Mouse (Mus musculus): ENCODE results near the gene Acta2. TPM values are rescaled to one million over a fixed set of nuclear protein-coding genes. Genes with fewer than 3 reads are reported as not detected.

The Acta2 gene
- polyA plus RNA-seq, 1 experiment from 2014 or later, result 2,414 TPM

DNA sequence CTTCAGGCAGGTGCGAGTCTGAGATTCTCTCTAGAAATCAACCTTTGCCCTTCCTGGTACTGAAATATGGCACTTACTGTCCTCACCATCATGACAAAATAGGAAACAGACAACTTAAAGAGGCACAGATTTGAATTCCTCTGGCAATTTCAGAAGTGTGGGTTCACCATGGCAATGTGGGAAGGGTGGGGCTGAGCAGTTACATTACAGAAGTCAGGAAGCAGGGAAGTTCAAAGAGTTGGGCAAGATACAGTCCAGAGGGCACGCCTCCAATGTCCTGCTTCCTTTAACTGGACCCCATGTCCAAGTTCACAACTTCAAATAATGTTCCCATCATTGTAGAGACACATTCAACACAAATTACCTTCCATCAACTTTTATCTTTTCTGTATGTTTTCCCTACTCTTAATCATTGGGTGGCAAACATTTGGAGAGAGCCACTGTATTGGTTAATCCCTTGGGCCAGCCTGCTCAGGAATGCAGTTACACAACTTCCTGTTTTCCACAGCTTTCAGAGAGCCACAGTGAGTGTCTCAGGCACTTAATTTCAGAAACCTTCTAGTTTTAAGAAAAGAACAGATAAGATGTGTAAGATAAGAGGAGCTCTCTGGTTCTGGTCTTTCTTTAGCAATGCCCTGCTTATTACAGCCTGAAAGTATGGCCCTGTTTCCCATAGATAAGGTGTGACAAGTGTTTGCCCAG, 7.0 kb upstream of the Acta2 start:
- Histone ChIP-seq H3K36me3 (ENCODE audit: control insufficient read depth, insufficient read depth, low read length) (no peaks in the 10 kb centered on the region), H3K9ac (replicated peaks; ENCODE audit: low read depth, low read length) (no peak overlapping the region), H3K4me1 (ENCODE audit: control insufficient read depth, insufficient read depth, low read length) (no peaks in the 10 kb centered on the region), H3K4me3 (ENCODE audit: low read depth, low read length) (no peak overlapping the region), H3K9me3 (ENCODE audit: control insufficient read depth, low read depth, low read length) (no peaks in the 10 kb centered on the region), H3K27me3 (ENCODE audit: control insufficient read depth, insufficient read depth, low read length) (no peaks in the 10 kb centered on the region), H3K4me2 (replicated peaks; ENCODE audit: low read depth, low read length) (no peak overlapping the region), H3K27ac (ENCODE audit: low read length) (no peak overlapping the region)
- 87% methylated on average over 2 of the region's 2 CpGs for WGBS
- ATAC-seq (ENCODE audit: insufficient number of reproducible peaks, insufficient read depth, low FRiP score, low read depth), result no peak

DNA sequence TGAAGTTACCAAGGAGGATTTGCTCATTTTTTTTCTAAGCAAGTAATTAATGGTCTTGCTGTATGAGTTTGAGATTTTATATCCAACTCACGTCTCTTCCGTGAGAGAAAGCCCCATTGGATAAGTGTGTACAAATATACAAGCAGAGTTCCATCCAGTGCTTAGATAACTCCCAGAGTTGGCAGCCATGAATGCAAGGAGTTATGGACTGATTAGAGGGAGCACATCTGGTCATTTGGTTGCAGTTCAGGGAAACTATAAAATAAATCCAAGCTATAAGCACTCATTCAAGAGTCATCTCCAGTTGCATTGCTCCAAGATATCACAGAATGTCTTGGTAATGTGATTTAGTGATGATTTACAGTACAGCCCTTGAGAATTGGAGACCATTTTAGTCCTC, 1.5 kb upstream of the Acta2 start:
- WGBS, result 69% methylated on average over 2 of the region's 2 CpGs
- H3K27ac ChIP-seq (ENCODE audit: low read length), result no peak overlapping the region
- no peak for ATAC-seq (ENCODE audit: insufficient number of reproducible peaks, insufficient read depth, low FRiP score, low read depth)

DNA sequence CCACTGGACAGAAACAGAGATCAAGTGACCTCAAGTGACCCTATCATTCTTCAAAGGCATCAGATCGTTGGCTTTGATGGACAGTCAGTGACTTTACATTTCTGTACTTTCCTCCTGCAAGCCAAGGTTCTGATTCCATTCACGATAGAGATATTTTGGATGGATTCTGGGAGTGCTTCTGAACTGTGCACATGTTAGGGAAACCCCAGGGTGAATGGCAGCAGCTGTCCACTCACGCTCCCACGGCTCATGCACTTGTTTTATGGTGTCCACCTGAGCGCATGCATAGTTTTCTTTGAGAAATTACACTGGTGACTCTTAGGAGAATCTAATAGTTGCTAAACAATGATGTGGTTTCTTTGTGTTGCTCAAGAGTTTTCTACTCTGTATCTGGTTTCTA, 759 bp upstream of the Acta2 start:
- Histone ChIP-seq H3K27me3 (ENCODE audit: control insufficient read depth, insufficient read depth, low read length) (no peaks in the 10 kb centered on the region), H3K36me3 (ENCODE audit: control insufficient read depth, insufficient read depth, low read length) (no peaks in the 10 kb centered on the region), H3K4me2 (replicated peaks; ENCODE audit: low read depth, low read length) (peak overlapping the region; percentile 5; the same call in 1 of the 2 replicates), H3K4me3 (ENCODE audit: low read depth, low read length) (no peak overlapping the region), H3K4me1 (ENCODE audit: control insufficient read depth, insufficient read depth, low read length) (no peaks in the 10 kb centered on the region), H3K27ac (ENCODE audit: low read length) (peak overlapping the region; percentile 85; the same call in 1 of the 2 replicates), H3K9ac (replicated peaks; ENCODE audit: low read depth, low read length) (no peak overlapping the region), H3K9me3 (ENCODE audit: control insufficient read depth, low read depth, low read length) (no peaks in the 10 kb centered on the region)
- WGBS, result 73% methylated on average over 5 of the region's 5 CpGs
- no peak for ATAC-seq (ENCODE audit: insufficient number of reproducible peaks, insufficient read depth, low FRiP score, low read depth)

More for the DNA sequence above, 1.5 kb upstream of the Acta2 start:
- Histone ChIP-seq H3K9ac (replicated peaks; ENCODE audit: low read depth, low read length) (no peak overlapping the region), H3K4me3 (ENCODE audit: low read depth, low read length) (no peak overlapping the region), H3K9me3 (ENCODE audit: control insufficient read depth, low read depth, low read length) (no peaks in the 10 kb centered on the region), H3K4me1 (ENCODE audit: control insufficient read depth, insufficient read depth, low read length) (no peaks in the 10 kb centered on the region), H3K4me2 (replicated peaks; ENCODE audit: low read depth, low read length) (no peak overlapping the region), H3K36me3 (ENCODE audit: control insufficient read depth, insufficient read depth, low read length) (no peaks in the 10 kb centered on the region), H3K27me3 (ENCODE audit: control insufficient read depth, insufficient read depth, low read length) (no peaks in the 10 kb centered on the region)

DNA sequence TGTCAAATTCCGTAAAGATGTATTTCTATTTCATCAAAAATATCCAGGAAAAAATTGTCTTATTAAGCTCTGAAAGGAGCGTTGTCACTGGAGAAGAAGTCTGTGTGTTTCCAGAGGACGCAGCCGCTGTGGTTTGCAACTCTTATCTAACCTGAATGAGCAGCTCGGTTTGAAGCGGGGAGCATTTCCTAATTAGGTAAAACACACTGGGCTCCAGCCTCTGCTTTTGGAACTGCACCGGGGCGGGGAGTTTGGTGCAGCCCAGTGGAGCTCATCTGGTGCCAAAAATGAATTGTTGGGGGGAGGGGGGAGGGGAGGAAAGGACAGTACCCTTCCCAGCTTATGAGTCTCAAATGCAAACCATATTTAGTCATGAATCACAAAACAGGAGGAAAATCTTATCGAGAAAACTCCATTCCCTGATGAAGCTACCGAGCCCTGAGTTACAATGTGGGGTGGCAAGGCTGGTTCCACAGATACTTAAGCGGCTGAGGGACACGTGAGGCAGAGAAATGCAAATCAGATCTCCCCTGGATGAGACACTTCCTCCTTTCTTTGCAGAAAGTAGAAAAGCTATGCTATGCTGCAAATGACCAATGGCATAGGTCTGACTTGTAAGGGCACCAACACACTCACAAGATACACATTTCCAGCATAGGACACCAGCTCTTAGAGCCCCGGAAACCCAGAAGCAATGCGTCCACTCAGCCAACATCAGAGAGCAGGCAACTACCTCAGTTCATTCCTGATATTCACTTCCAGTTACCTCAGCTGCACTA, 1.1 kb downstream of the Acta2 start:
- no peaks in the 10 kb centered on the region for H3K4me1 ChIP-seq (ENCODE audit: control insufficient read depth, insufficient read depth, low read length)
- H3K9me3 ChIP-seq (ENCODE audit: control insufficient read depth, low read depth, low read length), result no peaks in the 10 kb centered on the region
- no peaks in the 10 kb centered on the region for H3K36me3 ChIP-seq (ENCODE audit: control insufficient read depth, insufficient read depth, low read length)
- peak overlapping the region; percentile 43 for H3K9ac ChIP-seq (replicated peaks; ENCODE audit: low read depth, low read length)
- ATAC-seq (ENCODE audit: insufficient number of reproducible peaks, insufficient read depth, low FRiP score, low read depth), result no peak; the same call in 1 of the 2 replicates
- peak overlapping the region; percentile 85 for H3K27ac ChIP-seq (ENCODE audit: low read length)
- WGBS, result 29% methylated on average over 14 of the region's 14 CpGs
- peak overlapping the region; percentile 27 for H3K4me3 ChIP-seq (ENCODE audit: low read depth, low read length)
- H3K27me3 ChIP-seq (ENCODE audit: control insufficient read depth, insufficient read depth, low read length), result no peaks in the 10 kb centered on the region
- H3K4me2 ChIP-seq (replicated peaks; ENCODE audit: low read depth, low read length), result peak overlapping the region; percentile 17

DNA sequence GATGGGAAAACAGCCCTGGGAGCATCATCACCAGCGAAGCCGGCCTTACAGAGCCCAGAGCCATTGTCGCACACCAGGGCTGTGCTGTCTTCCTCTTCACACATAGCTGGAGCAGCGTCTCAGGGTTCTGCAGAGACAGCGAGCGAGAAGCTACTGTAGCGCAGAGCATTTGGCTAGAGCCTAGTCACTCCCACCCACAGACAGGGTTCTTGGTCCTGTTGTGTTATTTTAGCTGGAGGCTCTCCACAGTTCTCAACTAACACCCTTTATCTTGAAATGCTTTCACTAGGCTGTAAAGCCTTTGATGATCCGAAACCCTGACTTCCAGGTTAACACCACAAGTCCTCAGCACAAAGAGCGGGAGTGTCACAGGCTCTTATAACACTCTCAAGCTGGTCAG, 2.9 kb downstream of the Acta2 start:
- 66% methylated on average over 9 of the region's 9 CpGs for WGBS
- Histone ChIP-seq H3K9ac (replicated peaks; ENCODE audit: low read depth, low read length) (no peak overlapping the region), H3K27ac (ENCODE audit: low read length) (peak overlapping the region; percentile 39; the same call in 1 of the 2 replicates), H3K4me2 (replicated peaks; ENCODE audit: low read depth, low read length) (peak overlapping the region; percentile 31; the same call in 1 of the 2 replicates), H3K4me3 (ENCODE audit: low read depth, low read length) (peak overlapping the region; percentile 27), H3K36me3 (ENCODE audit: control insufficient read depth, insufficient read depth, low read length) (no peaks in the 10 kb centered on the region), H3K9me3 (ENCODE audit: control insufficient read depth, low read depth, low read length) (no peaks in the 10 kb centered on the region), H3K4me1 (ENCODE audit: control insufficient read depth, insufficient read depth, low read length) (no peaks in the 10 kb centered on the region), H3K27me3 (ENCODE audit: control insufficient read depth, insufficient read depth, low read length) (no peaks in the 10 kb centered on the region)
- no peak for ATAC-seq (ENCODE audit: insufficient number of reproducible peaks, insufficient read depth, low FRiP score, low read depth)

DNA sequence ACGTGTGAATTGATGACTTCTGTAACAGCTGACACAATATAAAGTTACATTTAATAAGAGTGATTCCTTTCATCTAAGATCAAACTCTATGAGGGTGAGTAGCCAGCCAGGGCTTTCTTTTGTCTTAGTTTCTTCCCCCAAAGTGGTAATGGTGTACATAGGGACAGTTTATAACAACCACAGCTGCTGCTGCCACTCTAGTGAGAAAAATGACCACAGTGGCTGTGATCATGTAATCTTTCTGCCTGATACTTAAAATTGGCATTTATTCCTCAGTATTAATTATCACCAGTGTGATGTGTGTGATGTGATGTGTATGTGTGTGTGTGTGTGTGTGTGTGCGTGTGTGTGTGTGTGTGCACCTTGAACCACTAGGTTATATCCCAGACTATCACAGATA, 3.5 kb downstream of the Acta2 start:
- Histone ChIP-seq H3K9me3 (ENCODE audit: control insufficient read depth, low read depth, low read length) (no peaks in the 10 kb centered on the region), H3K4me1 (ENCODE audit: control insufficient read depth, insufficient read depth, low read length) (no peaks in the 10 kb centered on the region), H3K4me3 (ENCODE audit: low read depth, low read length) (peak overlapping the region; percentile 27; the same call in 1 of the 2 replicates), H3K4me2 (replicated peaks; ENCODE audit: low read depth, low read length) (peak overlapping the region; percentile 31), H3K36me3 (ENCODE audit: control insufficient read depth, insufficient read depth, low read length) (no peaks in the 10 kb centered on the region), H3K9ac (replicated peaks; ENCODE audit: low read depth, low read length) (no peak overlapping the region), H3K27ac (ENCODE audit: low read length) (no peak overlapping the region), H3K27me3 (ENCODE audit: control insufficient read depth, insufficient read depth, low read length) (no peaks in the 10 kb centered on the region)
- 69% methylated on average over 2 of the region's 2 CpGs for WGBS
- no peak for ATAC-seq (ENCODE audit: insufficient number of reproducible peaks, insufficient read depth, low FRiP score, low read depth)

DNA sequence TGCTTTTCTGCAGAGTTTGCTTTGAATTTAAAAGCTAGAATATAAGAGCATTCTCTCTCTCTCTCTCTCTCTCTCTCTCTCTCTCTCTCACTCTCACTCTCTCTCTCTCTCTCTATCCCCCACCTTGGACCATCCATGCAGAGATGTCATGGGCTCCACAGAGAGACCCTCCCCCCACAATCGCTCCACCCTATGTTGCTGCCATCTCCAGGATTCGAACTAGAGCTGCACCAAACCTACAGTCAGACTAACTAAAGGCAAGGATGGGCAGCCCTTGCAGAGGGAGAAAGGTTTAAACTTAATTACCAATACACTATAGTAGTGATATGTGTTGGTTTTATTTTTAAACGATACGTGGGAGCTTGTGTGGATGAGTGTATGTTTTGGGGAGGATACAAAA, 4.8 kb downstream of the Acta2 start:
- no peak for ATAC-seq (ENCODE audit: insufficient number of reproducible peaks, insufficient read depth, low FRiP score, low read depth)
- no peak overlapping the region for H3K4me2 ChIP-seq (replicated peaks; ENCODE audit: low read depth, low read length)
- H3K4me3 ChIP-seq (ENCODE audit: low read depth, low read length), result no peak overlapping the region
- no peaks in the 10 kb centered on the region for H3K9me3 ChIP-seq (ENCODE audit: control insufficient read depth, low read depth, low read length)
- no peaks in the 10 kb centered on the region for H3K36me3 ChIP-seq (ENCODE audit: control insufficient read depth, insufficient read depth, low read length)
- 85% methylated on average over 4 of the region's 4 CpGs for WGBS
- no peaks in the 10 kb centered on the region for H3K27me3 ChIP-seq (ENCODE audit: control insufficient read depth, insufficient read depth, low read length)
- H3K9ac ChIP-seq (replicated peaks; ENCODE audit: low read depth, low read length), result no peak overlapping the region
- H3K27ac ChIP-seq (ENCODE audit: low read length), result no peak overlapping the region
- no peaks in the 10 kb centered on the region for H3K4me1 ChIP-seq (ENCODE audit: control insufficient read depth, insufficient read depth, low read length)

DNA sequence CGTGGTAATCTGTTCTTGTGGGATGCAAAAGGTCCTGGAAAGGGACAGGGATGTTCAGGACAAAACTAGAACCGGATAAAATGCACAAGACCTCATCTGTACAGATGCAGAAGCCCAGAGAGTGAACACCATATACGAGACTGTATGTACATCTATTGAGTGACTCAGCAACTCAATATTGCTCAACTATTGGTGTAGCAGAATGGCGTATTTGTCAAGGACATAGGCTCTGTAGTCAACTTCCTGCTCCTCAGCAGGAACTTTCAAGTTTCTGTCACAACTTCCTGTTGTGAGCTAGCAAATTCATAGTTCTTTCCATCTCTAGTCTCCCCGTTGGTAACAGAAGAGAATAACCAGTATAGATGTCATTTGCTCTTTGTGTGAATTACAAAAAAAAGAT, 6.8 kb downstream of the Acta2 start:
- H3K4me2 ChIP-seq (replicated peaks; ENCODE audit: low read depth, low read length), result no peak overlapping the region
- ATAC-seq (ENCODE audit: insufficient number of reproducible peaks, insufficient read depth, low FRiP score, low read depth), result no peak

More for the DNA sequence above, 6.8 kb downstream of the Acta2 start:
- no peaks in the 10 kb centered on the region for H3K27me3 ChIP-seq (ENCODE audit: control insufficient read depth, insufficient read depth, low read length)
- no peaks in the 10 kb centered on the region for H3K4me1 ChIP-seq (ENCODE audit: control insufficient read depth, insufficient read depth, low read length)
- H3K9me3 ChIP-seq (ENCODE audit: control insufficient read depth, low read depth, low read length), result no peaks in the 10 kb centered on the region
- H3K9ac ChIP-seq (replicated peaks; ENCODE audit: low read depth, low read length), result no peak overlapping the region
- no peaks in the 10 kb centered on the region for H3K36me3 ChIP-seq (ENCODE audit: control insufficient read depth, insufficient read depth, low read length)
- H3K4me3 ChIP-seq (ENCODE audit: low read depth, low read length), result no peak overlapping the region
- WGBS, result 81% methylated on average over 5 of the region's 5 CpGs
- H3K27ac ChIP-seq (ENCODE audit: low read length), result no peak overlapping the region
